Mouse (Mus musculus) lung, postnatal 0 days (tissue): Measurements from ENCODE around the gene Slc26a1. TPM values are rescaled to one million over a fixed set of nuclear protein-coding genes. Genes with fewer than 3 reads are reported as not detected.
A peak's percentile ranks its signal among the peaks of the same experiment; 100 is the strongest.
"Not testable (repeated sequence)": the region's sequence is repeated elsewhere in the genome, so short reads cannot be mapped to it uniquely, and the experiment has no call there.

ENCODE experiments used
- ATAC-seq: fragments of 200-750 bp; cut with Nextera tagmentation; 2 replicates; pipeline ENCODE4 v1.8.0; 2017; ENCODE audit warnings: moderate library complexity
- DNase-seq: peaks from one replicate; pipeline ENCODE4 v3.0.0-alpha.2; 2016; ENCODE audit warnings: low spot score
- H3K27ac ChIP-seq: fragments of 300-500 bp; sonication (generic); 2 replicates; pipeline ENCODE4 v1.5.1; 2014; ENCODE audit warnings: antibody characterized with exemption, mild to moderate bottlenecking, low read length, mixed read lengths
- H3K27me3 ChIP-seq: fragments of 300-500 bp; sonication (generic); replicated peaks from 2 replicates; pipeline ENCODE4 v1.6.1; 2014; ENCODE audit warnings: low read length, mixed read lengths; ENCODE audit not compliant: insufficient read depth
- H3K36me3 ChIP-seq: fragments of 300-500 bp; sonication (generic); 2 replicates; pipeline ENCODE4 v1.6.1; 2014; ENCODE audit warnings: low read length, mixed read lengths; ENCODE audit not compliant: insufficient read depth
- H3K4me1 ChIP-seq: fragments of 300-500 bp; sonication (generic); 2 replicates; pipeline ENCODE4 v1.6.1; 2014; ENCODE audit warnings: antibody characterized with exemption, low read depth, low read length, mixed read lengths; ENCODE audit not compliant: insufficient read depth
- H3K4me2 ChIP-seq: fragments of 300-500 bp; sonication (generic); replicated peaks from 2 replicates; pipeline ENCODE4 v1.6.1; 2014; ENCODE audit warnings: low read depth, mild to moderate bottlenecking, low read length, moderate library complexity, mixed read lengths
- H3K4me3 ChIP-seq: fragments of 300-500 bp; sonication (generic); 2 replicates; pipeline ENCODE4 v1.5.1; 2014; ENCODE audit warnings: low read depth, low read length
- H3K9ac ChIP-seq: fragments of 300-500 bp; sonication (generic); replicated peaks from 2 replicates; pipeline ENCODE4 v1.6.1; 2014; ENCODE audit warnings: low read depth, mild to moderate bottlenecking
- H3K9me3 ChIP-seq: fragments of 300-500 bp; sonication (generic); 2 replicates; pipeline ENCODE4 v1.6.1; 2016; ENCODE audit warnings: low read length, mixed read lengths
- CTCF ChIP-seq: IDR thresholded peaks from 2 replicates; pipeline ENCODE4 v1.5.1; 2016; ENCODE audit warnings: antibody characterized with exemption, mild to moderate bottlenecking
- EP300 ChIP-seq: IDR thresholded peaks from 2 replicates; pipeline ENCODE4 v1.6.1; 2016; ENCODE audit warnings: antibody characterized with exemption, mild to moderate bottlenecking, control low read depth
- WGBS: fragments of 180-500 bp; shearing (Covaris S2); extraction: QIAGEN DNeasy Blood & Tissue Kit; methylation state at CpG from one replicate; pipeline ENCODE4 v1.1.7; 2014; 5-methylcytosine and 5-hydroxymethylcytosine counted together
- polyA plus RNA-seq: library from polyadenylated mRNA; unstranded; fragments of >200 nt; fragmentation: Nextera tagmentation; extraction: Ambion mirVana; gene quantifications from 2 replicates; pipeline ENCODE4 v1.2.1, GENCODE M21; 2015

Slc26a1 gene
- polyA plus RNA-seq, 1 experiment from 2014 or later = 0.19 TPM

GRCm38 (mm10) chr5:108636172-108636571, 39.2 kb downstream of the Slc26a1 start:
- Histone ChIP-seq H3K9ac (no peak overlapping the region), H3K9me3 (no peaks in the 10 kb centered on the region), H3K27me3 (no peaks in the 10 kb centered on the region), H3K4me2 (no peak overlapping the region), H3K27ac (no peak overlapping the region), H3K36me3 (no peaks in the 10 kb centered on the region), H3K4me3 (no peak overlapping the region), H3K4me1 (no peaks in the 10 kb centered on the region)
- TF ChIP-seq EP300 (no peak), CTCF (no peak)
- DNase-seq (no peak), ATAC-seq (no peak)
- WGBS = 63% methylated on average over 4 of the region's 4 CpGs

- ATAC-seq, H3K9ac ChIP-seq, H3K9me3 ChIP-seq, H3K27ac ChIP-seq, DNase-seq, H3K4me2 ChIP-seq, H3K36me3 ChIP-seq, H3K4me1 ChIP-seq, H3K27me3 ChIP-seq, H3K4me3 ChIP-seq: not testable (repeated sequence)
- WGBS = 87% methylated on average over 2 of the region's 3 CpGs
Measured at GRCm38 (mm10) chr5:108634088-108634487, 41.3 kb downstream of the Slc26a1 start.

GRCm38 (mm10) chr5:108633676-108634075, 41.7 kb downstream of the Slc26a1 start:
- no peak overlapping the region for H3K4me2 ChIP-seq
- no peaks in the 10 kb centered on the region for H3K36me3 ChIP-seq
- H3K4me1 ChIP-seq = peaks cover 6% of the 10 kb centered on the region; the same call in 1 of the 2 replicates
- ATAC-seq = no peak
- H3K9me3 ChIP-seq = no peaks in the 10 kb centered on the region
- no peak for DNase-seq
- TF ChIP-seq CTCF (no peak), EP300 (no peak)
- H3K4me3 ChIP-seq = no peak overlapping the region
- H3K27ac ChIP-seq = no peak overlapping the region
- 92% methylated on average over 4 of the region's 4 CpGs for WGBS
- no peak overlapping the region for H3K9ac ChIP-seq
- no peaks in the 10 kb centered on the region for H3K27me3 ChIP-seq

- under 1% methylated on average over 58 of the region's 58 CpGs for WGBS
- no peaks in the 10 kb centered on the region for H3K9me3 ChIP-seq
- no peaks in the 10 kb centered on the region for H3K27me3 ChIP-seq
- H3K4me1 ChIP-seq = peaks cover 15% of the 10 kb centered on the region; the same call in 1 of the 2 replicates
- DNase-seq = peak; percentile 98
- peak within 1 kb of the TSS; percentile 90 for H3K4me2 ChIP-seq
- peak; percentile 97 for ATAC-seq
- TF ChIP-seq EP300 (no peak), CTCF (no peak)
- no peaks in the 10 kb centered on the region for H3K36me3 ChIP-seq
- peak within 1 kb of the TSS; percentile 92 for H3K27ac ChIP-seq
- H3K9ac ChIP-seq = peak within 1 kb of the TSS; percentile 95
- H3K4me3 ChIP-seq = peak within 1 kb of the TSS; percentile 93
Measured at GRCm38 (mm10) chr5:108629634-108630483, 45.5 kb downstream of the Slc26a1 start, which contains the start of the genes Gak and Tmem175. Gene Gak (minus strand): TSS chr5:108629755. Gene Tmem175 (plus strand): TSS chr5:108629770.

- no peaks in the 10 kb centered on the region for H3K27me3 ChIP-seq
Measured at GRCm38 (mm10) chr5:108628891-108629633, 46.3 kb downstream of the Slc26a1 start.

GRCm38 (mm10) chr5:108626050-108626660, 49.2 kb downstream of the Slc26a1 start:
- H3K27ac ChIP-seq = no peak overlapping the region
- H3K4me2 ChIP-seq = no peak overlapping the region
- no peak overlapping the region for H3K9ac ChIP-seq
- peaks cover 15% of the 10 kb centered on the region; the same call in 1 of the 2 replicates for H3K4me1 ChIP-seq
- H3K9me3 ChIP-seq = no peaks in the 10 kb centered on the region
- WGBS = 82% methylated on average over 4 of the region's 4 CpGs
- DNase-seq (no peak), ATAC-seq (no peak)
- no peak overlapping the region for H3K4me3 ChIP-seq
- H3K27me3 ChIP-seq = no peaks in the 10 kb centered on the region
- peaks cover 23% of the 10 kb centered on the region for H3K36me3 ChIP-seq
- TF ChIP-seq EP300 (no peak), CTCF (no peak)

More at GRCm38 (mm10) chr5:108628891-108629633, 46.3 kb downstream of the Slc26a1 start:
- Histone ChIP-seq H3K36me3 (peaks cover 1% of the 10 kb centered on the region), H3K9ac (peak overlapping the region; percentile 95), H3K4me3 (peak overlapping the region; percentile 93), H3K9me3 (no peaks in the 10 kb centered on the region), H3K27ac (peak overlapping the region; percentile 92), H3K4me1 (peaks cover 15% of the 10 kb centered on the region; the same call in 1 of the 2 replicates), H3K4me2 (peak overlapping the region; percentile 90)
- ATAC-seq = peak; percentile 77
- DNase-seq = peak; percentile 54
- under 1% methylated on average over 32 of the region's 32 CpGs for WGBS
- TF ChIP-seq EP300 = no peak
- TF ChIP-seq CTCF = no peak; the same call in 1 of the 2 replicates
